Mouse (Mus musculus): Measurements from ENCODE around the gene Cd320.
"Not testable (repeated sequence)": the region's sequence is repeated elsewhere in the genome, so short reads cannot be mapped to it uniquely, and the experiment has no call there.

Cd320 gene

DNA sequence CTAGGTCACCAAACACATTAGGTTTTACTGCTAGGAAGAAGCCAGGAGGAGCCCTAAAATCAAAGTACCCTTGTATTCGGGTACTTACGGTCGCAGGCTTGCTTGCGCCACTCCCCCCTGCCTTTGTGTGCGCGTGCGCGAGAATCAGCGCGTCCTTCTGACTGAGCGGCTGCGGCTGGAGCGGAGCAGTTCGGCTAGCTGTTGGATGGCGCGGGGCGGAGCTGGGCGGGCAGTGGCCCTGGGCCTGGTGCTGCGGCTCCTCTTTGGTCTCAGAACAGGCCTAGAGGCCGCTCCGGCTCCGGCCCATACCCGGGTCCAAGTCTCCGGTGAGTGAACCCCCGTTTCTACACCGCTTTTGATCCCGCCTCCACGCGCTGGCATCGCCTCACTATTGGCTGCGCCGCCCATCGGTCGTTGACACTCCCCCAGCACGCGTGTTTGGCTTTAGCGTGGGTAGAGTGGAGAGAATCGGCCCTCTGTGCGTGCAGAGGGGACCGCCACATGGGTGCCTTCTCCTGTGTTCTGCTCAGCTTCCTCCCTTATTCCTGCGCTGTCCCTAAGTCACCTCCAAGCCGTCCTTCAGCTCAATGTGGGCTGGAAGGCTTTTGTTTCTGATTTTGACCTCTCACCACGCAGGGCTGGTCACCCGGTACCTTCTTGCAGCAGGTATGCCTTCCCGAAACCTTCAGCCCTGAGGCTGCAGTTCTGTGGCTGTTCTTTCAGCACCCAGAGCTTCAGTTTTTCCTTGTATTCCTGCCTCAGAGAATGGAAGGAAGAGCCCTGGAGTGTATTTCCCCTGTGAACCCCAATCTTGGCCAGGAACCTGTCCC lies at the start of gene Cd320:
Gene Cd320, plus strand, starts transcription at position 126 of the 830 bp plus-strand sequence.
- peak; percentile 85 for DNase-seq (ENCODE audit: low spot score)

DNA sequence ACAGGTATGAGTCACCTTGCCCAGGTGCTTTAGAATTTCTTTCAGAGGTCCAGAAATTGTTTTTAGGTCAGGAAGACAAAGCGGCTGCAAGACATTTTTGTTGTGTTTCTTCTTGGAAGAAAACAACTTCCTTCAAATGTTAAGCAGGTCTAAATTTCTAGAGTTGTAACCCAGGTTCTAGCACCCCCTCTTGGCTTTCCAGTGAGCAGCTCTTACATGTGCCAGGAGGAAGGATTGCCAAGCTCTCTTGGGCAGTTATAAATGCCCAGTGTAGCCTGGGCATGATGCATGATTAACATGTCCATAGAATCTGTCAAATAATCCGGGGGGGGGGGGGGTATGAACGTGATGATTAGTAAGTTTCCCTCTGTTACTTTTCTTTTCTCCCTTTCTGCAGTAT lies 44.6 kb upstream of the Cd320 start:
- DNase-seq (ENCODE audit: low spot score): no peak

DNA sequence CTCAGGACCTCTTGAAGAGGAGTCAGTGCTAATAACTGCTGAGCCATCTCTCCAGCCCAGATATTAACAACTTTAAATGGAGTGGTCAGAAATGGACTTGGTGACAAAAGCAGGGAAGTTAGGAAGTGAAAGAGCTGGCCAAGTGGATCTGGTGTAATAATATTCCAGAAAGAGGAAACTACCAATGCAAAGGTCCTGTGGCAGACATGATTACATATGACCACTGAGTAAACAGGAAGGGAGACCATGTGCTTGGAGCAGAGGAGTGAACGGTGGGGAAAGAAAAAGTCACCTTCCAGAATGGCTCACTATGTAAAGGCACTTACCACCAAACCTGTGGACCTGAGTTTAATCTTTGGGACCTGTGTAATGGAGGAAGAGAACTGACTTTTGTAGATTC lies 43.6 kb upstream of the Cd320 start:
- DNase-seq (ENCODE audit: low spot score): no peak

DNA sequence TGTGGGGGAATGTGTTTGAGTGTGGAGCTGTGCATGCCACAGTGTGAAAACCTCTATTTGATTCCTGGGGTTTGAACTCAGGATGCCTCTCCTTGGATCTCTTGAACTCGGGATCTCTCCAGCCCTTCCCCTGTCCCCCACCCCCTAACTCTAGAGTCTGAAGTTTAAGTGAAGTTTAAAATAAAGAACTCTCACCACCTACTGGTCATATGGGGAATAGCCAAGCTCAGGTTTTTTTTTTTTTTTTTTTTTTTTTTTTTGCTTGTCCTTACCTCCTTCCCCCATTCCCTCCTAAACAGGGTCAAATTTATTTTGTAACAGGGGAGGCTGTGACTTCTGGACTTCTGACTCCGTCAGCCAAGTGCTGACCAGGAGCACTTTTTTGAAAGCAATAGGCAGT lies 40.7 kb upstream of the Cd320 start:
- no peak for DNase-seq (ENCODE audit: low spot score)

DNA sequence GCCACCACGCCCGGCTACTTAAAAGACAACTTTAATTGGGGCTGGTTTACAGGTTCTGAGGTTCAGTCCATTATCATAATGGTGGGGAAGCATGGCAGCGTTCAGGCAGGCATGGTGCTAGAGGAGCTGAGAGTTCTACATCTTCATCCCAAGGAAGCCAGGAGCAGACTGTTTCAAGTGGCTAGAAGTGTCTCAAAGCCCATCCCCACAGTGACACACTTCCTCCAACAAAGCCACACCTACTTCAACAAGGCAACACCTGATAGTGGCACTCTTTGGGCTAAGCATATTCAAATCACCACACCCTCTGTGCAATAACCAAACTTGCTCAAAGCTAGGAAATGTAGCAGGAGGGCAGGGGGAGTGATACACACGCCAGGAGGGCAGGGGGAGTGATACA lies 38.7 kb upstream of the Cd320 start:
- DNase-seq (ENCODE audit: low spot score): no peak

- DNase-seq (ENCODE audit: low spot score): no peak
Measured at GRCm38 (mm10) chr17:33804745-33805144, 38.1 kb upstream of the Cd320 start.

DNA sequence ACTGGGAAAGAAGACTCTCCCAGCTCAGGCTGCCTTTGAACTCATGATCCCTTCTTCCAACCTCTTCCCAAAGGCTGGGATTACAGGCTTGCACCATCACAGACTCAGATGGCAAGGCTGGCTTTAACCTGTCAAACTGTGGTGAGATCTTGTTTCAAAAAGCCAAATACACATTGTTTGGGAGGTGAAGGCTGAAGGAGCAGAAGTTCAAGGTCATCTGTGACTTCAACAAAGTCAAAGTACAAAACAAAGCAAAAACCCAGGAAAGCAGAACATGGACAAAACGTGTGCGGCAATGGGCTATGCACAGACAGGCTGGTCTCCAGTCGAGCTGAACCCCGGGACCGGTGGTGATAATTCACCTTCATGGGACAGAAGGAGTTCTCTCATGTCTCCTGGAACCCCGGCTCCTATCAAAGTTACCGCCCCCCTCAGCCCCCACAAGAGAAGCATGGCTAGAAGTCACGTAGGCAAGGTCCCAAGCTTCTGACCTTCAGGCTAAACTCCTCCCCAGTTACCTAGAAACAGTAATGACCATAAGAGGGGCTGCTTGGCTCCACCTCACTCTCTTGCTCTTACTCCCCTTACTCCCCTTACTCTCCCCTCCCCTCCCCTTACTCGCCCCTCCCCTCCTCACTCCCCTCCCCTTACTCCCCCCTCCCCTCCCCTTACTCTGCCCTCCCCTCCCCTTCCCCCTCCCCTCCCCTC lies 35.6 kb upstream of the Cd320 start:
- DNase-seq (ENCODE audit: low spot score): no peak

DNA sequence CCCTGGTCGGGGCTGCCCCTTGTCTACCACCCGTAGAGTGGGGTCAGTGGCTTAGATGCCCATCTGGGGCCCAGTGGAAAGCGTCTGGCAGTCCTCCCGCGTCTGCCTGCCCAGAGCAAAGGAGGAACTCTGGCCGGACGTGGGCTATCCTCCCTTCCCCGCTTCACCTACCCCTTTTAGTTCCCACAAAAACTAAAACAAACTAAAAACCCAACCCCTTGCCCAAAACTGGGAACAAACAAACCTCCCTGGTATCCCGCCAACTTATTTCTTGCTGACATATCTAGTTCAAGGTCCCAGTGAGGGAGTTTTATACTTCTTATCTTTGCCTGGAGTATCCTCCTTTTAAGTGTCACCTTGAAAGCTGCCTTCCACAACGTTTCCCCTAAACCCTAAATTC lies 34.7 kb upstream of the Cd320 start:
- DNase-seq (ENCODE audit: low spot score): no peak

- peak; percentile 93 for DNase-seq (ENCODE audit: low spot score)
Measured at GRCm38 (mm10) chr17:33810334-33811141, 32.4 kb upstream of the Cd320 start, which contains the start of gene Kank3. Gene Kank3, plus strand, starts transcription at chr17:33810519.

- DNase-seq (ENCODE audit: low spot score): no peak
Measured at GRCm38 (mm10) chr17:33811142-33811516, 31.8 kb upstream of the Cd320 start.

- DNase-seq (ENCODE audit: low spot score): no peak
Measured at GRCm38 (mm10) chr17:33812475-33812874, 30.4 kb upstream of the Cd320 start.

- DNase-seq (ENCODE audit: low spot score): no peak
Measured at GRCm38 (mm10) chr17:33812990-33813389, 29.9 kb upstream of the Cd320 start.

DNA sequence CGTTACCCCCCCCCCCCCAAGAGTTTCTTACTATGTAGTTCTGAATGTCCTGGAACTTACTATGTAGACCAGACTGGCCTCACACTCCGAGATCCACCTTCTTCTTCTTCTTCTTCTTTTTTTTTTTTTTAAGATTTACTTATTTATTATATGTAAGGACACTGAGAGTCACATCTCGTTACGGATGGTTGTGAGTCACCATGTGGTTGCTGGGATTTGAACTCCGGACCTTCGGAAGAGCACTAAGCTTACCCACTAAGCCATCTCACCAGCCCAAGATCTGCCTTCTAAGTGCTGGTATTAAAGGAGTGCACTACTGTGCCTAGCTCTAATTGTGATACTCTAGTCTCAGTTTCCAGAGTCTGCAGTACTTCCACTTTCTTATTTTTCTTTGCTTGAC lies 27.5 kb upstream of the Cd320 start:
- no peak for DNase-seq (ENCODE audit: low spot score)

- no peak for DNase-seq (ENCODE audit: low spot score)
Measured at GRCm38 (mm10) chr17:33816612-33817011, 26.3 kb upstream of the Cd320 start.

DNA sequence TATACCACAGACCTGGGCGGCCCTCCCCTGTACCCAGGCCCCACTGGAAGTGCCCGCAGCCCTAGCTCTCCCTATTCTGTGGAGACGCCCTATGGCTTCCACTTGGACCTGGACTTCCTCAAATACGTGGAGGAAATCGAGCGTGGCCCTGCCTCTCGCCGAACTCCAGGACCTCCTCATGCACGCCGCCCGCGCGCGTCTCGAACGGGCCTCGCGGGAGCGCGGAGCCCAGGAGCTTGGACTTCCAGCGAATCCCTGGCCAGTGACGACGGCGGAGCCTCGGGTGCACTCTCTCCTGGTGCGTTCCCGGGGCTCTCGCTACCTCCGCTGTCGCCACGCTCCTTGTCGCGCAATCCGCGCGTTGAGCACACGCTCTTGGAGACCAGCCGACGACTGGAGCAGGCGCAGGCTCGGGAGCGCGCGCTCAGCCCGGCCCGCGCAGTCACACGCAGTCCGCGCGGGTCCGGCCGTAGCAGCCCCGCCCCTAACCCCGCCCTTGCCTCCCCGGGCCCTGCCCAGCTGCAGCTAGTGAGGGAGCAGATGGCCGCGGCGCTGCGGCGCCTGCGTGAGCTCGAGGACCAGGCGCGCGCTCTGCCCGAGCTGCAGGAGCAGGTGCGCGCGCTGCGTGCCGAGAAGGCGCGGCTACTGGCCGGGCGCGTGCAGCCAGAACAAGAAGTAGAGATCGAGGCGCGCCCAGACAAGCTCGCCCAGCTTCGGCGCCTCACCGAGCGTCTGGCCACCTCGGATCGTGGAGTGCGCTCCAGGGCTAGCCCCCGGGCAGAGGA lies 25.5 kb upstream of the Cd320 start:
- DNase-seq (ENCODE audit: low spot score): peak; percentile 76

- DNase-seq (ENCODE audit: low spot score): no peak
Measured at GRCm38 (mm10) chr17:33817969-33818643, 24.8 kb upstream of the Cd320 start.

GRCm38 (mm10) chr17:33822436-33822959 lies 20.4 kb upstream of the Cd320 start:
- no peak for DNase-seq (ENCODE audit: low spot score)

DNA sequence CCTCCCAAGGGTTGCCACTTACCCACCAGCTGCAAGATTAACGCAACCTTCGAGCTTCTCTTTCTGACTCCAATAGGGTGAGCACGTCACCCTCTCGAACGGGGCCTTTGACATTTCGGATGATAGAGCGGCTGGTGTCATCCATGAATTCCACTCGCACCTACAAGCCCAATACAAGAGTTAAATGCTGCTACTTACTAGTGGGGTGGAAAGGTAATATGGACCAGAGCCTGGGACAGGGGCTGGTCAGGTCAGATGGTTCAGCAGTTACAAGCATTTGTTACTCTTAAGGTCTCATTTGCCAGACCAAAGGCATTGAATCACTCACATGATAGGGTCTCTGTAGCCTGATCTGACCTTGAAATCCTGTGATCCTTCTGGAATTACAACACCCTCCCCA lies 19.7 kb upstream of the Cd320 start:
- not testable (repeated sequence) for DNase-seq (ENCODE audit: low spot score)

DNA sequence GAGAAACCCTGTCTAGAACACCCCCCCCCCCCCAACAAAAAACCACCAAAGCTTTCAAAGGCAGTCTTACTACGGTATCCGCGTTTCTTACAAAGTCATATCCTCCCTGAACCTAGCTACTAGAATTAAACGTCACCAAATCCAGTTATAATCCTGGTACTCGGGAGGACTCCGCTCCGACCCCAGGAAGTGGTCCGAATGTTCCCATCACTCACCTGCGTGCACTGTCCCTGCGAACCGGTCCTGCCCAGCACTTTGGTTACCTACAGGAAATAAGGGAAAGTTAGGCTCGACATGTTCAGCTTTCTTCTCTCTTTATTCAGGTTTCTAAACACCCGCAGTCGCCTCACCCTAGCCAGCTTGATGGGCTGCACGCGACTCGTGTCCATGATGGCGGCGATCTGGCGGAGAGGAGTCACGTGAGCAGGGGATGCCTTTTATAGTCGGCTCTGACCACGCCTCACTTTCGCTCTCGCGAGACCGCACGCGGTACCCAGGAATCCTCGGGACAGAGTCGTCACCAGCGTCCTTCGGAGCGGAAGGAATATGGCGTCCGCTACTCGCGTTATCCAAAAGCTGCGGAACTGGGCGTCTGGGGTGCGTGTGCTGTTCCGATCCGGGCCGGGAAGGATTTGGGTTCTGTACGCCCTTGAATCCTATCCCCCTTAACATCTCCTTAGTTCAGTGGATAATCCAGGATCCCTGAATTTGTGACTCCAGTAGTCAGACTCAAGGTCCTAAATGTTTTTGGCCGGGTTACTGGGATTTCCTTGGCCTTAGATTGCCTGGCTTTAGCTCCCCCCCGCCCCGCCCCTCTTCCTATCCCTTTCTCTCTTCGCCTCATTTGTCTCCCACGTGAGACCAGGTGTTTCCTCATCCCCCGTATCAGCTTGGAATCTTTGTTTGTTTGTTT lies 18.6 kb upstream of the Cd320 start, which contains the start of the genes Rps28 and Ndufa7:
Gene Rps28, minus strand, starts transcription at position 479 of the 913 bp plus-strand sequence.
Gene Ndufa7, plus strand, starts transcription at position 489 of the 913 bp plus-strand sequence.
- DNase-seq (ENCODE audit: low spot score): peak; percentile 98

DNA sequence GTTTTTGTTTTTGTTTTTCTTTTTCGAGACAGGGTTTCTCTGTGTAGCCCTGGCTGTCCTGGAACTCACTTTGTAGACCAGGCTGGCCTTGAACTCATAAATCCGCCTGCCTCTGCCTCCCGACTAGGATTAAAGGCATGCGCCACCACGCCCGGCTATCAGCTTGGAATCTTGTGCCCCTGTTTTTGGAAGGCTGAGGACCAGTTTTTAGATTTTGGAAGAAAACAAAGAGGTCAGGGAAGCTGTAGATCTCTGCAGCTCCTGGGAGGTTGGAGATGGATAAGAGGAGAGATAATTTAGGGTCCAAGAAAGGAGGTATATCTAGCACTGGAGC lies 17.9 kb upstream of the Cd320 start:
- DNase-seq (ENCODE audit: low spot score): not testable (repeated sequence)

All from urinary bladder, postnatal 25 days (tissue).